Mouse (Mus musculus): ENCODE measurements around the gene Gm19965. TPM values are rescaled to one million over a fixed set of nuclear protein-coding genes. Genes with fewer than 3 reads are reported as not detected.

The Gm19965 gene
- polyA plus RNA-seq (2017; shearing (Covaris generic)), result not detected

GRCm38 (mm10) chr1:116802683-116803082, at the start of gene Gm19965:
Gene Gm19965, plus strand, starts transcription at chr1:116802983.

Measured in effector memory CD4-positive, alpha-beta T cell, adult 5 months (primary cell).